Mouse (Mus musculus) MEL (cell line): ENCODE data around the gene Myh6. TPM values are rescaled to one million over a fixed set of nuclear protein-coding genes. Genes with fewer than 3 reads are reported as not detected.

ENCODE experiments used
- DNase-seq: peaks from one replicate; pipeline ENCODE4 v3.0.0; 2011; ENCODE audit warnings: low read depth, low spot score
- H3K27ac ChIP-seq: 2 replicates; pipeline ENCODE4 v1.5.1; 2012; ENCODE audit warnings: low read depth, mild to moderate bottlenecking, control low read depth, low read length, moderate library complexity; ENCODE audit not compliant: control insufficient read depth
- H3K27me3 ChIP-seq, 2 experiments: fragments of 150-350 bp in 1 of 2; sonication (generic) in 1 of 2; 2 replicates each; pipeline ENCODE4 v1.6.1; 2012; ENCODE audit warnings: low read length in 2 of 2, mild to moderate bottlenecking in 2 of 2, improper control_type of control experiment in 1 of 2, moderate library complexity in 1 of 2; ENCODE audit not compliant: insufficient read depth in 2 of 2, control insufficient read depth in 1 of 2
- H3K36me3 ChIP-seq, 2 experiments: 2 replicates each; pipeline ENCODE4 v1.6.1; 2012 to 2014; ENCODE audit warnings: low read length in 2 of 2, improper control_type of control experiment in 1 of 2, inconsistent platforms in 1 of 2, mild to moderate bottlenecking in 1 of 2; ENCODE audit not compliant: insufficient read depth in 2 of 2, control insufficient read depth in 1 of 2
- H3K4me1 ChIP-seq, 2 experiments: fragments of 150-350 bp in 1 of 2; sonication (generic) in 1 of 2; 2 replicates each; pipeline ENCODE4 v1.6.1; 2012; ENCODE audit warnings: low read length in 2 of 2, improper control_type of control experiment in 1 of 2, mild to moderate bottlenecking in 1 of 2; ENCODE audit not compliant: insufficient read depth in 2 of 2, control insufficient read depth in 1 of 2
- H3K4me3 ChIP-seq, 2 experiments: fragments of 150-350 bp in 1 of 2; sonication (generic) in 1 of 2; 2 replicates each; pipeline ENCODE4 v1.5.1; 2012; ENCODE audit warnings: low read depth in 2 of 2, low read length in 2 of 2, mild to moderate bottlenecking in 2 of 2, moderate library complexity in 2 of 2, control low read depth in 1 of 2, improper control_type of control experiment in 1 of 2; ENCODE audit not compliant: control insufficient read depth in 1 of 2, insufficient read depth in 1 of 2
- H3K79me2 ChIP-seq: 2 replicates; pipeline ENCODE4 v1.6.1; 2012; ENCODE audit warnings: mild to moderate bottlenecking, low read length, moderate library complexity; ENCODE audit not compliant: control insufficient read depth, poor library complexity, insufficient read depth
- H3K9ac ChIP-seq: 2 replicates; pipeline ENCODE4 v1.6.1; 2012; ENCODE audit warnings: low read depth, mild to moderate bottlenecking, control low read depth, low read length, moderate library complexity; ENCODE audit not compliant: control insufficient read depth, poor library complexity, severe bottlenecking
- H3K9me3 ChIP-seq: fragments of 150-350 bp; sonication (generic); replicated peaks from 2 replicates; pipeline ENCODE4 v1.6.1; 2012; ENCODE audit warnings: mild to moderate bottlenecking, low read length, improper control_type of control experiment, moderate library complexity; ENCODE audit not compliant: insufficient read depth
- CHD1 ChIP-seq: IDR thresholded peaks from 2 replicates; pipeline ENCODE4 v1.6.1; 2012; ENCODE audit warnings: low read depth, mild to moderate bottlenecking, inconsistent platforms, low read length, improper control_type of control experiment
- CHD2 ChIP-seq: IDR thresholded peaks from 2 replicates; pipeline ENCODE4 v1.6.1; 2011; ENCODE audit warnings: low read length, improper control_type of control experiment
- CTCF ChIP-seq, 3 experiments: IDR thresholded peaks in 2 of 3; conservative IDR thresholded peaks in 1 of 3; 2 replicates each; pipeline ENCODE4 v1.5.1; 2011 to 2012; ENCODE audit warnings: low read length in 3 of 3, low read depth in 2 of 3, mild to moderate bottlenecking in 2 of 3, improper control_type of control experiment in 1 of 3, inconsistent platforms in 1 of 3, mixed read lengths in 1 of 3, moderate library complexity in 1 of 3; ENCODE audit not compliant: control insufficient read depth in 1 of 3, insufficient read depth in 1 of 3, poor library complexity in 1 of 3, severe bottlenecking in 1 of 3
- E2F4 ChIP-seq: IDR thresholded peaks from 2 replicates; pipeline ENCODE4 v1.6.1; 2011; ENCODE audit warnings: low read depth, low read length, improper control_type of control experiment, borderline replicate concordance
- ELF1 ChIP-seq: IDR thresholded peaks from 2 replicates; pipeline ENCODE4 v1.6.1; 2014; ENCODE audit warnings: low read depth, mild to moderate bottlenecking, inconsistent platforms, low read length, improper control_type of control experiment, moderate library complexity
- EP300 ChIP-seq, 2 experiments: IDR thresholded peaks; 2 replicates each; pipeline ENCODE4 v1.6.1; 2011; ENCODE audit warnings: improper control_type of control experiment in 2 of 2, low read length in 2 of 2, low read depth in 1 of 2, mild to moderate bottlenecking in 1 of 2
- GABPA ChIP-seq: IDR thresholded peaks from 2 replicates; pipeline ENCODE4 v1.6.1; 2012; ENCODE audit warnings: low read depth, mild to moderate bottlenecking, inconsistent platforms, low read length, improper control_type of control experiment, moderate library complexity
- GATA1 ChIP-seq: IDR thresholded peaks from 2 replicates; pipeline ENCODE4 v1.6.1; 2011; ENCODE audit warnings: low read depth, low read length, improper control_type of control experiment
- HCFC1 ChIP-seq: IDR thresholded peaks from 2 replicates; pipeline ENCODE4 v1.6.1; 2012; ENCODE audit warnings: low read depth, mild to moderate bottlenecking, inconsistent platforms, low read length, improper control_type of control experiment, moderate library complexity
- KAT2A ChIP-seq: conservative IDR thresholded peaks from 2 replicates; pipeline ENCODE4 v1.6.1; 2012; ENCODE audit warnings: low read depth, low read length, improper control_type of control experiment, inconsistent platforms
- MAFK ChIP-seq: IDR thresholded peaks from 2 replicates; pipeline ENCODE4 v1.6.1; 2011; ENCODE audit warnings: low read depth, mild to moderate bottlenecking, low read length, improper control_type of control experiment, borderline replicate concordance
- MAX ChIP-seq: IDR thresholded peaks from 2 replicates; pipeline ENCODE4 v1.6.1; 2011; ENCODE audit warnings: low read length, improper control_type of control experiment
- MAZ ChIP-seq: IDR thresholded peaks from 2 replicates; pipeline ENCODE4 v1.6.1; 2012; ENCODE audit warnings: low read depth, mild to moderate bottlenecking, inconsistent platforms, low read length, improper control_type of control experiment
- MEF2A ChIP-seq: IDR thresholded peaks from 2 replicates; pipeline ENCODE4 v1.6.1; 2014; ENCODE audit warnings: low read depth, mild to moderate bottlenecking, inconsistent platforms, low read length, improper control_type of control experiment; ENCODE audit not compliant: poor library complexity, insufficient replicate concordance, severe bottlenecking; ENCODE audit errors: extremely low read depth
- MXI1 ChIP-seq: IDR thresholded peaks from 2 replicates; pipeline ENCODE4 v1.6.1; 2011; ENCODE audit warnings: mild to moderate bottlenecking, low read depth, low read length, improper control_type of control experiment
- MYB ChIP-seq: IDR thresholded peaks from 2 replicates; pipeline ENCODE4 v1.6.1; 2011; ENCODE audit warnings: mild to moderate bottlenecking, low read depth, low read length, improper control_type of control experiment
- NELFE ChIP-seq: IDR thresholded peaks from 2 replicates; pipeline ENCODE4 v1.6.1; 2011; ENCODE audit warnings: low read depth, low read length, improper control_type of control experiment
- NRF1 ChIP-seq: IDR thresholded peaks from 2 replicates; pipeline ENCODE4 v1.6.1; 2014; ENCODE audit warnings: low read depth, mild to moderate bottlenecking, inconsistent platforms, low read length, improper control_type of control experiment, moderate library complexity; ENCODE audit not compliant: poor library complexity, insufficient read depth, severe bottlenecking
- POLR2A ChIP-seq, 2 experiments: IDR thresholded peaks; 2 replicates each; pipeline ENCODE4 v1.6.1; 2011 to 2012; ENCODE audit warnings: low read length in 2 of 2, mild to moderate bottlenecking in 2 of 2, control low read depth in 1 of 2, improper control_type of control experiment in 1 of 2, low read depth in 1 of 2, moderate library complexity in 1 of 2; ENCODE audit not compliant: control insufficient read depth in 1 of 2, insufficient read depth in 1 of 2, poor library complexity in 1 of 2
- RAD21 ChIP-seq: IDR thresholded peaks from 2 replicates; pipeline ENCODE4 v1.6.1; 2011; ENCODE audit warnings: mild to moderate bottlenecking, low read depth, low read length, improper control_type of control experiment
- RCOR1 ChIP-seq: IDR thresholded peaks from 2 replicates; pipeline ENCODE4 v1.6.1; 2012; ENCODE audit warnings: low read depth, mild to moderate bottlenecking, inconsistent platforms, low read length, improper control_type of control experiment
- SIN3A ChIP-seq: IDR thresholded peaks from 2 replicates; pipeline ENCODE4 v1.6.1; 2012; ENCODE audit warnings: low read length, improper control_type of control experiment, inconsistent platforms
- SMC3 ChIP-seq: IDR thresholded peaks from 2 replicates; pipeline ENCODE4 v1.6.1; 2011; ENCODE audit warnings: low read depth, low read length, improper control_type of control experiment
- TBP ChIP-seq: IDR thresholded peaks from 2 replicates; pipeline ENCODE4 v1.8.0; 2011; ENCODE audit warnings: low read depth, low read length, improper control_type of control experiment
- TCF12 ChIP-seq: IDR thresholded peaks from 2 replicates; pipeline ENCODE4 v1.6.1; 2014; ENCODE audit warnings: low read depth, mild to moderate bottlenecking, inconsistent platforms, low read length, improper control_type of control experiment, moderate library complexity
- UBTF ChIP-seq: IDR thresholded peaks from 2 replicates; pipeline ENCODE4 v1.6.1; 2012; ENCODE audit warnings: low read depth, mild to moderate bottlenecking, inconsistent platforms, low read length, improper control_type of control experiment, moderate library complexity, borderline replicate concordance; ENCODE audit not compliant: insufficient read depth
- USF1 ChIP-seq: IDR thresholded peaks from 2 replicates; pipeline ENCODE4 v1.6.1; 2014; ENCODE audit warnings: low read depth, mild to moderate bottlenecking, inconsistent platforms, low read length, improper control_type of control experiment, moderate library complexity
- USF2 ChIP-seq, 2 experiments: IDR thresholded peaks; 2 replicates each; pipeline ENCODE4 v1.6.1; 2011 to 2012; ENCODE audit warnings: improper control_type of control experiment in 2 of 2, low read length in 2 of 2, borderline replicate concordance in 1 of 2, inconsistent platforms in 1 of 2, low read depth in 1 of 2, mild to moderate bottlenecking in 1 of 2; ENCODE audit not compliant: insufficient read depth in 1 of 2
- ZC3H11A ChIP-seq: IDR thresholded peaks from 2 replicates; pipeline ENCODE4 v1.6.1; 2012; ENCODE audit warnings: low read depth, mild to moderate bottlenecking, inconsistent platforms, low read length, improper control_type of control experiment
- ZKSCAN1 ChIP-seq: IDR thresholded peaks from 2 replicates; pipeline ENCODE4 v1.6.1; 2012; ENCODE audit warnings: low read depth, mild to moderate bottlenecking, inconsistent platforms, low read length, improper control_type of control experiment, moderate library complexity
- ZMIZ1 ChIP-seq: IDR thresholded peaks from 2 replicates; pipeline ENCODE4 v1.6.1; 2012; ENCODE audit warnings: low read depth, mild to moderate bottlenecking, inconsistent platforms, low read length, improper control_type of control experiment, moderate library complexity
- ZNF384 ChIP-seq: IDR thresholded peaks from 2 replicates; pipeline ENCODE4 v1.6.1; 2012; ENCODE audit warnings: low read depth, mild to moderate bottlenecking, inconsistent platforms, low read length, improper control_type of control experiment
- polyA plus RNA-seq, 2 experiments: library from polyadenylated mRNA; stranded (reverse) in 1 of 2; unstranded in 1 of 2; fragments of >175 nt in 1 of 2; fragments of >200 nt in 1 of 2; gene quantifications; 2 replicates each; pipeline versions ENCODE4 v1.2.1 to v1.2.4; 2012; ENCODE audit warnings: low replicate concordance in 2 of 2, low read depth in 1 of 2; ENCODE audit not compliant: insufficient read length in 2 of 2, insufficient read depth in 1 of 2, missing spikeins in 1 of 2
- total RNA-seq: library from RNA; depleted of rRNA; stranded (reverse); fragments of 300-350 nt; gene quantifications from 2 replicates; pipeline ENCODE4 v1.2.3, GENCODE M21; 2012

Gene Myh6
- total and polyA plus RNA-seq, 3 experiments, result not detected

DNA sequence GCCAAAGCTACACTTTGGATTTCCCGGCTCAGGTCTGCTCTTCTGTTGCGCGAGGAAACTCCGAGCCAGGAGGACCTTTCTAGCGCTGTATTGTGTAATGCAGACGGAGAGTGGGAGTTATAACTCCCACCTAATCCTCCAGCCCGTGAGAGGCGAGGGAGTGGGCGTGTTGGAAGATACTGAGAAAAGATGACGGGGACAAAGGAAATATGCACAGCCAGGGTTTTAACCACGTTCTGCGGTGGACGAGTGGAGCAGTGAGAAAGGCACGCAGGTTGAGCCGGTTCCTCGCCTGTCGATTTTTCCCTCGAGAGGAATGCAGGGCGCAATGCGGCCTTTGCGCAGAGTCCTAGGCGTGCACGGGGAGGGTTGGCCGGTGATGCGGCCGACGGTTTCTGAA lies 47.9 kb upstream of the Myh6 start:
- peak; percentile 74 for DNase-seq
- peaks cover 12% of the 10 kb centered on the region for H3K79me2 ChIP-seq
- TF ChIP-seq UBTF (no peak), CHD2 (no peak), MAZ (no peak), ZC3H11A (no peak), TBP (no peak), MEF2A (no peak), NELFE (no peak), RCOR1 (0 out of 2 replicates have a peak, but pooled peaks have one; percentile 20), RAD21 (no peak), SIN3A (no peak; the same call in none of the 2 replicates), ZMIZ1 (no peak), NRF1 (no peak), TCF12 (peak; percentile 52; the same call in 1 of the 2 replicates), CHD1 (peak; percentile 83; the same call in 1 of the 2 replicates), MAX (peak; percentile 69; the same call in 1 of the 2 replicates), GATA1 (no peak), SMC3 (no peak), E2F4 (no peak), MXI1 (peak; percentile 51), ELF1 (no peak), KAT2A (no peak), ZNF384 (no peak), MYB (no peak), HCFC1 (no peak), POLR2A (IDR thresholded peaks at IDR 0.05; ENCODE audit: control insufficient read depth in 1 of 2, insufficient read depth in 1 of 2, low read depth in 1 of 2, low read length in 2 of 2, poor library complexity in 1 of 2) (no peak; a peak in 2 of 4 replicates), ZKSCAN1 (no peak), USF2 (IDR thresholded peaks at IDR 0.05; ENCODE audit: borderline replicate concordance in 1 of 2, insufficient read depth in 1 of 2, low read depth in 1 of 2, low read length in 2 of 2) (no peak), EP300 (IDR thresholded peaks at IDR 0.05; ENCODE audit: low read depth in 1 of 2, low read length in 2 of 2) (no peak), MAFK (no peak), USF1 (no peak), CTCF (IDR thresholded peaks at IDR 0.05 in 2 of 3, conservative IDR thresholded peaks at IDR 0.05 in 1 of 3; ENCODE audit: control insufficient read depth in 1 of 3, insufficient read depth in 1 of 3, low read depth in 2 of 3, low read length in 3 of 3, poor library complexity in 1 of 3, severe bottlenecking in 1 of 3) (no peak), GABPA (no peak)
- TF ChIP-seq, all 39 proteins: peak for 5
- peak overlapping the region; percentile 54 for H3K27ac ChIP-seq
- H3K9me3 ChIP-seq, result no peaks in the 10 kb centered on the region
- peak overlapping the region; percentile 74 for H3K9ac ChIP-seq
- H3K4me3 ChIP-seq, result peak overlapping the region; percentile 47 to 62
- H3K4me1 ChIP-seq, result no peaks in the 10 kb centered on the region; a peak in 2 of 4 replicates
- peaks cover under 1 to 4% of the 10 kb centered on the region in 2 experiments; a peak in 3 of 4 replicates for H3K36me3 ChIP-seq
- H3K27me3 ChIP-seq, result no peaks in the 10 kb centered on the region
